Comparison of ENCODE assay signal across 7 mouse cellular contexts in the genomic region with DNA sequence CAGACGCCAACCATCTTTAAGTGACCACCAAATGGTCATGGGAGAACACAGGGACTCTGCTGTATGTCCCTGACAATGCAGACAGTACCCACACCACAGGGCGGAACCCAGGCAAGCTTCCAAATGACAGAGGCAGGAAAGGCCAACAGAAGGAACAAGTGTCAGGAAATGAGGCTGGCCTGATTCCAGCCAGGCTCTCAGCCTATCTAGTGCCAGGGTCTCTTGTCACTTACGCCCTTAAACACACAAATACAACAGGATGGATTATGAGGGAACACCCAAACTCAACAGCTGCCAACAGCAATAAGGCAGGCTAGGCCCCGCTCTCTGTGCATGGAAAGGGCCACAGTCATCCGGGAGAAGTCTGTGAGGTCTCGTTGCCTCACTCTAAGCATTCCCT. TPM values are rescaled to one million over a fixed set of nuclear protein-coding genes. Genes with fewer than 3 reads are reported as not detected.
DNase-seq lines count a peak whose midpoint lies in the region; ATAC-seq and TF ChIP-seq lines count a peak whose summit lies in the region.

No protein-coding gene starts in this region.

- H3K79me3 ChIP-seq in C2C12 (ENCODE audit: low read depth) = peaks cover 91% of the 10 kb centered on the region

- H3ac ChIP-seq in C2C12 (ENCODE audit: control insufficient read depth, insufficient read length, low read depth) = no peak overlapping the region

- TF ChIP-seq CTCF in C2C12 (IDR thresholded peaks at IDR 0.05; ENCODE audit: control insufficient read depth, insufficient read depth, insufficient read length) = no peak
- no peak for TF ChIP-seq CTCF in lung, adult 2 months (IDR thresholded peaks at IDR 0.05; ENCODE audit: insufficient read depth, low read length)
- no peak for TF ChIP-seq CTCF in thymus, adult 2 months (IDR thresholded peaks at IDR 0.05; ENCODE audit: borderline replicate concordance, control insufficient read depth, extremely low read depth, insufficient read depth, low read length, poor library complexity)

- no peaks in the 10 kb centered on the region for H3K27me3 ChIP-seq in C2C12 (ENCODE audit: control insufficient read depth, insufficient read depth, insufficient read length)
- no peaks in the 10 kb centered on the region for H3K27me3 ChIP-seq in thymus, adult 2 months (ENCODE audit: control insufficient read depth, insufficient read depth, low read length)

- in situ Hi-C loops in ES-E14 (cut with MboI; ENCODE audit: low sequenced_read_pairs in 2 of 2, unreplicated experiment in 2 of 2) = no loop called here

- H3K9ac ChIP-seq in ES-E14 (ENCODE audit: insufficient read depth, low read depth, low read length, poor library complexity, severe bottlenecking) = 0 out of 2 replicates have a peak overlapping the region, but pooled peaks have one; percentile 8

- no peaks in the 10 kb centered on the region for H3K9me3 ChIP-seq in ES-E14 (ENCODE audit: control insufficient read depth, insufficient read depth, low read depth, low read length)

- H3K27ac ChIP-seq in ES-E14 (ENCODE audit: insufficient read depth, low read depth, low read length, poor library complexity, severe bottlenecking) = peak overlapping the region; percentile 84
- no peak overlapping the region for H3K27ac ChIP-seq in thymus, adult 2 months (ENCODE audit: control insufficient read depth, insufficient read depth, low read length)

- H3K79me2 ChIP-seq in C2C12 (ENCODE audit: control insufficient read depth, insufficient read depth) = peaks cover 100% of the 10 kb centered on the region

- H3K4me1 ChIP-seq in ES-E14 (ENCODE audit: control insufficient read depth in 2 of 2, insufficient read depth in 2 of 2, low read length in 2 of 2, poor library complexity in 1 of 2) = peaks cover 31 to 46% of the 10 kb centered on the region in 2 experiments; a peak in 3 of 4 replicates
- peaks cover 68% of the 10 kb centered on the region for H3K4me1 ChIP-seq in lung, adult 2 months (ENCODE audit: control insufficient read depth, insufficient read depth, low read length)
- H3K4me1 ChIP-seq in thymus, adult 2 months (replicated peaks; ENCODE audit: control insufficient read depth, insufficient read depth, low read length) = peaks cover 62% of the 10 kb centered on the region

- WGBS in lung, adult 2 months = 15% methylated on average over 6 of the region's 6 CpGs
- WGBS in thymus, adult 2 months = 92% methylated on average over 6 of the region's 6 CpGs

- ATAC-seq in common myeloid progenitor, adult 5-6 weeks (replicated peaks; ENCODE audit: low read depth, poor library complexity, severe bottlenecking) = peak; percentile 53

- no peak for TF ChIP-seq POLR2A in lung, adult 2 months (IDR thresholded peaks at IDR 0.05; ENCODE audit: borderline replicate concordance, extremely low read depth, low read depth, low read length)
- no peak for TF ChIP-seq POLR2A in thymus, adult 2 months (IDR thresholded peaks at IDR 0.05; ENCODE audit: control insufficient read depth, extremely low read depth, insufficient read depth, low read length, poor library complexity)

- H3K4me3 ChIP-seq in C2C12 (ENCODE audit: insufficient read depth, poor library complexity, severe bottlenecking) (no peak overlapping the region), ES-E14 (ENCODE audit: insufficient read depth in 1 of 2, low read depth in 1 of 2, low read length in 2 of 2, poor library complexity in 1 of 2, severe bottlenecking in 1 of 2) (no peak overlapping the region)
- H3K4me3 ChIP-seq in lung, adult 2 months (replicated peaks; ENCODE audit: extremely low read depth, low read depth, low read length) = no peak overlapping the region
- no peak overlapping the region for H3K4me3 ChIP-seq in thymus, adult 2 months (ENCODE audit: control insufficient read depth, insufficient read depth, low read length)

- peaks cover 11% of the 10 kb centered on the region for H3K36me3 ChIP-seq in C2C12 (ENCODE audit: control insufficient read depth, insufficient read depth)
- H3K36me3 ChIP-seq in ES-E14 (ENCODE audit: control insufficient read depth, insufficient read depth, low read length, poor library complexity, severe bottlenecking) = peaks cover 2% of the 10 kb centered on the region; the same call in 1 of the 2 replicates
- no peaks in the 10 kb centered on the region; the same call in 1 of the 2 replicates for H3K36me3 ChIP-seq in thymus, adult 2 months (ENCODE audit: control insufficient read depth, insufficient read depth, low read length)

- no peak for DNase-seq in ES-E14 (ENCODE audit: low read depth, low spot score)
- peak; percentile 88 for DNase-seq in heart, postnatal 4 days
- peak; percentile 79 for DNase-seq in lung, adult 2 months
- no peak for DNase-seq in T-cell, adult 2 months (ENCODE audit: low spot score)
- no peak for DNase-seq in thymus, adult 2 months

TF ChIP-seq in C2C12, 6 proteins besides CTCF, POLR2A, EP300 and RAD21:
- TF ChIP-seq MAX (IDR thresholded peaks at IDR 0.05) (no peak), FOSL1 (IDR thresholded peaks at IDR 0.05; ENCODE audit: insufficient read depth, low read length, poor library complexity, severe bottlenecking) (no peak), MYOD1 (IDR thresholded peaks at IDR 0.05; ENCODE audit: control insufficient read depth, insufficient read length, low read depth) (peak; percentile 6), MYOG (IDR thresholded peaks at IDR 0.05; ENCODE audit: control insufficient read depth, extremely low read depth, insufficient read length) (no peak)

TF ChIP-seq in ES-E14, 5 proteins besides CTCF, POLR2A, EP300 and RAD21:
- TF ChIP-seq CHD2 (IDR thresholded peaks at IDR 0.05; ENCODE audit: low read depth, low read length) = no peak
- TF ChIP-seq ZC3H11A (IDR thresholded peaks at IDR 0.05; ENCODE audit: borderline replicate concordance, low read depth, low read length) = no peak
- no peak for TF ChIP-seq MAFK (IDR thresholded peaks at IDR 0.05; ENCODE audit: insufficient read depth, low read depth, low read length)
- TF ChIP-seq ZNF384 (IDR thresholded peaks at IDR 0.05; ENCODE audit: low read depth, low read length) = no peak
- TF ChIP-seq HCFC1 (IDR thresholded peaks at IDR 0.05; ENCODE audit: borderline replicate concordance, insufficient read depth, low read length) = no peak

RNA-seq across cellular contexts. Expression of a gene that starts 57.8 kb away (rescaled TPM):
- 45.2 TPM for polyA plus RNA-seq in C2C12 (2012; fragmentation: generic; extraction: Trizol)
- 30.2 and 38.0 TPM in 2 replicates for total RNA-seq in ES-E14 (2012; rRNA removed)
- total RNA-seq in common myeloid progenitor, adult 5-6 weeks (2017) = 8.4 and 9.9 TPM in 2 replicates
- total RNA-seq in heart, postnatal 4 days (2021) = 10 to 100 TPM; 93.8 to 98.1 TPM
- polyA plus RNA-seq in lung, adult 2 months (2012; rRNA removed) = 105 and 115 TPM in 2 replicates
- polyA plus RNA-seq in thymus, adult 2 months (2012; rRNA removed) = 70.5 and 79.5 TPM in 2 replicates

Comparison
In these comparisons a context has a peak if more than half of its experiments do, and no peak if none do; other contexts are left out.
1. DNase-seq: peak in heart, postnatal 4 days (single experiment) and lung, adult 2 months (single experiment); none in ES-E14 (single experiment), T-cell, adult 2 months (single experiment) and thymus, adult 2 months (single experiment).